Mouse (Mus musculus): ENCODE data around the gene Akain1. TPM values are rescaled to one million over a fixed set of nuclear protein-coding genes. Genes with fewer than 3 reads are reported as not detected.

Akain1 gene
- polyA plus RNA-seq, 3 experiments from 2014 or later, result not detected

DNA sequence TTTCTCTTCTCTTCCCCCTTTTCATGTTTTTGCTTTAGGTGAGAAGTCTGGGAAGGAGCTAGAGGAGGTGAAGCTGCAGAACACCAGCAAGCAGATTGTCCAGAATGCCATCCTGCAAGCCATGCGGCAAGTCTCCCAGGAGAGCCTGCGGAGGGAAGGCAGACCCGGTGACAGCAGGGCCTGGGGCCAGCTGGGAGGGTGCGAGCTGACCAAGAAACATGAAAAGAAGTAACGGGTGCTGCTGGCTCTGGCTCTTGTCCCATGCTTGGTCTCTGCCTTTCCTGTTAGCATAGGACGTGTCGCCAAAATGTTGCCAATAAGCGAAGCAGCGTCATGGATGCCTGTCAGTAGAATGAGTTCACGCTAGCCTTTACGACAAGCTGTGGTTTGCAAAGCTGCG is 48.0 kb downstream of the Akain1 start:
- ATAC-seq, result no peak

DNA sequence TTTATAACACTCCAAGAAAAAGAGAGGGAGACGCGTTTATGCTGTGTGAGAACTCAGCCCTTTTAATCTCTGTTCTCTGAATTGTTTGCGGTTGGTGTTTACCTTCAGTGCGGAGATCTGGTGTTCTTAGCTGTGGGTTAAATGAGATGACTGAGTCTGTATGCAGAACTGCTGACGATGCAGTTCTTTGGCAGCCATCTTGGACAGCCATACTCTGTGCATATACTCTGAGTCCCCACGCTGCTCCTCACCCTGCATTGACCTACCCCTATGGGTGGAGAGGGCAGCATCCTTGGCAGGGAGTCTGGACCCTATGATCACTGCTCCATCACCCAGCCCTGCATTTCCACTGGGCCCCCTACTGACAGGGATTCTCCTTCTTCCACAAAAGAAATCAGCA is 48.8 kb downstream of the Akain1 start:
- no peak for ATAC-seq

DNA sequence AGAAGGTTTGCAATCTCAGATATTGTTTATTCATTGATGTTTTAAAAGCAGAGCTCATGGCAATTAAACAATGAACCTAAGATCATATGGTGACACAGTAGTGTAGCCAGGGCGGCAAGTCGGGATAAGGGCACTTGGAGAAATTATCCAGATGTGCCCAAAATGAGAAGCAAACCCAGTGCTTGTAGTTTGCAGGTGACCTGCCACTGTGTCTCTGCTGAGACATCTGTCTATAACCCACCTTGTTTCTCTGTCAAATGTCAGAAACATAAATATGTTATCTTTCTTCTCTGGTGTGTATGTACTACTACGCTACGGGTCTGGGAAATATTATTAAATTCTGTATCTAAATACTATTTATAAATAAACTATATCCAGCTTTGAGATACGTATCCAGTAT is 49.7 kb downstream of the Akain1 start:
- ATAC-seq, result no peak

- ATAC-seq, result no peak
These were observed 53.2 kb downstream of the Akain1 start for GRCm38 (mm10) chr17:69492368-69492767.

GRCm38 (mm10) chr17:69495531-69495930 is 56.4 kb downstream of the Akain1 start:
- ATAC-seq, result no peak

GRCm38 (mm10) chr17:69496125-69496524 is 57.0 kb downstream of the Akain1 start:
- ATAC-seq, result no peak

DNA sequence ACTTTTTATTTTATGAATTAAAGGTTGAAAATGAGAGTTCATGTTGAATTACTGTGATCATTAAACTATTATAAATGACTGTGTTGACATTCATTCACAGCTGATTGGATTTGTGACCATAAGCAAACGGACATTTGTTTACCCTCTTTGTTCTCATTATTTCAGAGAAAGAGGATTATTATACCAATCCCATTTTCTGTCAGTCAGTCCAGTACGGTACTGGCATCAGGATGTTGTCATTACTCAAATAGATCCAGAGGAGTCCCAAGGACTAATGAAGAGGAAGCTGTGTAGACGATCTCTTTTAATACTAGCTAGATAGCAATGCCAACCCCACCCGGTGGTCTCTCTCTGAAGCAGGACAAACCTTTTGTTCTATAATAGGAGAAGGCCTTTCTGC is 58.2 kb downstream of the Akain1 start:
- ATAC-seq, result no peak

DNA sequence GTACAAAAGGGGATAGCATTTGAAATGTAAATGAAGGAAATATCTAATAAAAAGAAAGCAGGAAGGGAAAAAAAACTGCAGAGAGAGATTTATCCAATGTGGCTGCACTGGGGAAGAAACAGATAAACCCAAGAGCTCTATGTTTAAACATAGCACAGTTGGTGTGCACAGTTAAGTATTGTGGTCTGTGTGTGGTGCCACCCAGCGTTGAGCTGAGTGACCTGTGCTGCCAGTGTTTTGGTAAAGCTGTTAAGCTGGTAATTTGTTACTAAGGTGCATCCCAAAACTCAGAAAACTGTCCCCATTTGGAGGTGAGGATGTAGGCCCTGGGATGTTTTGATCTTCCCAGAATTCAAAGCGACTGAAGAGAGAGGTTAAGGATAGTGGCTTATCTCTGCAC is 59.8 kb downstream of the Akain1 start:
- no peak for ATAC-seq

GRCm38 (mm10) chr17:69499441-69499840 is 60.3 kb downstream of the Akain1 start:
- ATAC-seq, result no peak

- ATAC-seq, result no peak
These were observed 66.9 kb downstream of the Akain1 start for GRCm38 (mm10) chr17:69506070-69506469.

- no peak for ATAC-seq
These were observed 77.3 kb downstream of the Akain1 start for GRCm38 (mm10) chr17:69516344-69516907.

DNA sequence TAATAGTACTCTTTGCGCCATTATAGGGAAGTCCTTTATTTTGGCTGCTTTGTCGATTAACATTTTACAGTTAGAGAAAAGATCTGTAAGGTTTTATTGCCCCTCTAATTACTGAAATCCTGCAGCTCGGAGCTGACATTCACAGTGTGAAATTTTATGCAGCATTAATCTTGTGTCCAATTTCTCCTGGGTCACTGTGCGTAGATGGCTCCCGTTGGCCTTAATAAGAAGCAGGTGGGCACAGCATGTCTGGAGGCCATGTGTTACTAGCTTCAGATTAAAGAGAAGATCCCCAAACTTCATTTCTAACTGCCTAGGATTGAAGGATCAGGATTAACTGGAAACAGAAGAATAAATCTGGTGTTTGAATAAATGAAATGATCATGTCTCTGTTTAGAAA is 92.3 kb downstream of the Akain1 start:
- no peak for ATAC-seq

Other genes starting within 250 kb of the Akain1 start
- gene Zbtb14, start 56.3 kb upstream of the Akain1 start, polyA plus RNA-seq (2017; shearing (Covaris generic)), result 10 to 100 TPM; 14.7 to 19.7 (median 18.6) TPM